Mouse (Mus musculus): ENCODE data around the gene Ilkap. TPM values are rescaled to one million over a fixed set of nuclear protein-coding genes. Genes with fewer than 3 reads are reported as not detected.

Gene Ilkap
- total RNA-seq, 2 experiments from 2014 or later, result 47.4 to 51.9 TPM

GRCm38 (mm10) chr1:91365816-91366214, 32.8 kb downstream of the Ilkap start:
- no peak for DNase-seq
- intact Hi-C loops (cut with DNase I), result loop anchor here (5.0 kb wide), 1 partner anchor 116 kb away; no protein-coding TSS in a partner anchor

- no peak for DNase-seq
- intact Hi-C loops (cut with DNase I), result loop anchor here (5.0 kb wide), 1 partner anchor 117 kb away; no protein-coding TSS in a partner anchor
Measured at GRCm38 (mm10) chr1:91364822-91365644, 33.6 kb downstream of the Ilkap start.

- intact Hi-C loops (cut with DNase I), result no loop called here
- no peak for DNase-seq
Measured at GRCm38 (mm10) chr1:91362113-91362512, 36.5 kb downstream of the Ilkap start.

- DNase-seq, result no peak
- intact Hi-C loops (cut with DNase I), result no loop called here
Measured at GRCm38 (mm10) chr1:91356105-91356504, 42.5 kb downstream of the Ilkap start.

GRCm38 (mm10) chr1:91352277-91352676, 46.3 kb downstream of the Ilkap start:
- intact Hi-C loops (cut with DNase I), result no loop called here
- no peak for DNase-seq

- no peak for DNase-seq
- intact Hi-C loops (cut with DNase I), result no loop called here
Measured at GRCm38 (mm10) chr1:91351249-91351648, 47.4 kb downstream of the Ilkap start.

GRCm38 (mm10) chr1:91350841-91351240, 47.8 kb downstream of the Ilkap start, which contains the start of gene Klhl30:
Gene Klhl30, plus strand, starts transcription at chr1:91351016.
- peak; percentile 19 to 31 for DNase-seq
- intact Hi-C loops (cut with DNase I), result no loop called here

GRCm38 (mm10) chr1:91346892-91347291, 51.7 kb downstream of the Ilkap start:
- intact Hi-C loops (cut with DNase I), result loop anchor here (1.0 kb wide), 2 partner anchors 33 to 136 kb away; no protein-coding TSS in a partner anchor
- peak; percentile 61 to 63 for DNase-seq

GRCm38 (mm10) chr1:91344921-91345685, 53.5 kb downstream of the Ilkap start:
- intact Hi-C loops (cut with DNase I), result no loop called here
- peak in 1 of 2 experiments; percentile 13 for DNase-seq

- intact Hi-C loops (cut with DNase I), result no loop called here
- no peak for DNase-seq
Measured at GRCm38 (mm10) chr1:91344001-91344400, 54.6 kb downstream of the Ilkap start.

GRCm38 (mm10) chr1:91337355-91337754, 61.3 kb downstream of the Ilkap start:
- intact Hi-C loops (cut with DNase I), result no loop called here
- DNase-seq, result no peak

GRCm38 (mm10) chr1:91333582-91333981, 65.0 kb downstream of the Ilkap start:
- intact Hi-C loops (cut with DNase I), result no loop called here

GRCm38 (mm10) chr1:91332102-91332501, 66.5 kb downstream of the Ilkap start:
- intact Hi-C loops (cut with DNase I), result no loop called here
- DNase-seq, result no peak

More at GRCm38 (mm10) chr1:91333582-91333981, 65.0 kb downstream of the Ilkap start:
- no peak for DNase-seq

GRCm38 (mm10) chr1:91325488-91326042, 73.0 kb downstream of the Ilkap start:
- intact Hi-C loops (cut with DNase I), result no loop called here
- DNase-seq, result no peak

- intact Hi-C loops (cut with DNase I), result no loop called here
- no peak for DNase-seq
Measured at GRCm38 (mm10) chr1:91324646-91325045, 74.0 kb downstream of the Ilkap start.

Other genes with a start within 250 kb of the Ilkap start
- 10 to 100 TPM in 1 of 2 experiments, 1 to 10 TPM in 1; 6.4 to 11.0 TPM for gene Ramp1, start 219.0 kb downstream of the Ilkap start, total RNA-seq (2021)
- gene Ube2f, start 148.5 kb downstream of the Ilkap start, total RNA-seq (2021), result 10 to 100 TPM; 45.1 to 50.0 TPM
- gene Scly, start 100.5 kb downstream of the Ilkap start, total RNA-seq (2021), result 10 to 100 TPM; 13.9 to 15.1 TPM
- gene Espnl, start 76.7 kb downstream of the Ilkap start, total RNA-seq (2021), result under 1 TPM in 1 of 2 experiments, not detected in 1; 0.05 TPM
- 10 to 100 TPM; 36.6 to 48.8 TPM for gene Klhl30, start 47.8 kb downstream of the Ilkap start, total RNA-seq (2021)
- not detected for gene Erfe, start 32.4 kb downstream of the Ilkap start, total RNA-seq (2021)
- gene Hes6, start 15.2 kb upstream of the Ilkap start, total RNA-seq (2021), result 10 to 100 TPM; 18.0 to 20.1 TPM
- gene Per2, start 60.5 kb upstream of the Ilkap start, total RNA-seq (2021), result 10 to 100 TPM in 1 of 2 experiments, 1 to 10 TPM in 1; 7.9 to 13.5 TPM
- 1 to 10 TPM; 4.6 to 5.4 TPM for gene Traf3ip1, start 95.8 kb upstream of the Ilkap start, total RNA-seq (2021)
- 10 to 100 TPM; 17.0 to 21.0 TPM for gene Asb1, start 141.7 kb upstream of the Ilkap start, total RNA-seq (2021)